Mouse (Mus musculus): ENCODE results near the gene Hsd17b14. TPM values are rescaled to one million over a fixed set of nuclear protein-coding genes. Genes with fewer than 3 reads are reported as not detected.
"Not testable (repeated sequence)": the region's sequence is repeated elsewhere in the genome, so short reads cannot be mapped to it uniquely, and the experiment has no call there.

The Hsd17b14 gene
- polyA plus RNA-seq, 1 experiment from 2014 or later, result 0.60 TPM

DNA sequence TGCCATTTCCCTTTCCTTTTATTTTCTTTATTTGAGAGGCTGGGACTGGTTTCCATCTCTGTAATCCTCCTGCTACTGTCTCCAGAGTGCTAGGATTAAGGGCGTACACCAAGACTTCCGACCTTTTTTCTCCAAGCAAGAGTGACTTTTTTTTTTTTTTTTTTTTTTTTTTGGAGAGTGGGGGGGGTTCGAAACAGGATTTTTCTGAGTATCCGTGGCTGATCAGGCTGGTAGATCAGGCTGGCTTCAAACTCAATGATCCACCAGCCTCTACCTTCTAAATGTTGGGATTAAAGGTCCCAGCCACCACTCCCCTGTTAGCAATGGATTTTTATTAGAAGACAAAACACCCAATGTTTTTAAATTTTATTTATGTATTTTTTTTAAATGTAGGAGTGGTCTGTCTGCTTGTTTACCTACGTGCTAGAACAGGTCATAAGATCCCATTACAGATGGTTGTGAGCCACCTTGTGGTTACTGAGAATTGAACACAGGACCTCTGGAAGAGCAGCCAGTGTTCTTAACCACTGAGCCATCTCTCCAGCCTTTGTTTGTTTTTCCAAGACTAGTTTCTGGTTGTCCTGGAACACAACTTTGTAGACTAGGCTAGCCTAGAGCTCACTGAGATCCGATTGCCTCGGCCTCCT, 28.1 kb upstream of the Hsd17b14 start:
- no peak for ATAC-seq (ENCODE audit: low read depth)
- H3K36me3 ChIP-seq (ENCODE audit: control insufficient read depth, insufficient read depth, low read length), result no peaks in the 10 kb centered on the region
- peak overlapping the region; percentile 88 for H3K4me2 ChIP-seq (ENCODE audit: low read depth, low read length)
- no peaks in the 10 kb centered on the region for H3K9me3 ChIP-seq (ENCODE audit: control insufficient read depth, low read length)
- H3K9ac ChIP-seq (replicated peaks; ENCODE audit: low read depth, low read length), result peak overlapping the region; percentile 33; the same call in 1 of the 2 replicates
- peak overlapping the region; percentile 64 for H3K4me3 ChIP-seq (ENCODE audit: low read depth, low read length)
- H3K27me3 ChIP-seq (ENCODE audit: control insufficient read depth, insufficient read depth, low read length), result no peaks in the 10 kb centered on the region
- peak overlapping the region; percentile 70 for H3K27ac ChIP-seq (ENCODE audit: low read depth, low read length)
- H3K4me1 ChIP-seq (ENCODE audit: control insufficient read depth, insufficient read depth, low read length), result peaks cover 10% of the 10 kb centered on the region; the same call in 1 of the 2 replicates
- 28% methylated on average over 7 of the region's 7 CpGs for WGBS

DNA sequence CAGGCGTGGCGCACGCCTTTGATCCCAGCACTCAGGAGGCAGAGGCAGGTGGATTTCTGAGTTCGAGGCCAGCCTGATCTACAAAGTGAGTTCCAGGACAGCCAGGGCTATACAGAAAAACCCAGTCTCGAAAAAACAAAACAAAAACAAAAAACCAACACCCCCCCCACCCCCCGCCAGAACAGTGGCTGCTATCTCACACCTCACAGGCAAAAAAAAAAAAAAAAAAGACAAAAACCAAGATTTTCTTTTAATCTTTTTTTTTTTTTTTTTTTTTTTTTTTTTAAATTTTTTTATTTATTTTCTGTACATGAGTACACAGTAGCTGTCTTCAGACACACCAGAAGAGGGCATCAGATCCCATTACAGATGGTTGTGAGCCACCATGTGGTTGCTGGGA, 27.5 kb upstream of the Hsd17b14 start:
- H3K4me2 ChIP-seq (ENCODE audit: low read depth, low read length); H3K36me3 ChIP-seq (ENCODE audit: control insufficient read depth, insufficient read depth, low read length); H3K9me3 ChIP-seq (ENCODE audit: control insufficient read depth, low read length); H3K27me3 ChIP-seq (ENCODE audit: control insufficient read depth, insufficient read depth, low read length); H3K4me3 ChIP-seq (ENCODE audit: low read depth, low read length); H3K27ac ChIP-seq (ENCODE audit: low read depth, low read length); H3K4me1 ChIP-seq (ENCODE audit: control insufficient read depth, insufficient read depth, low read length); ATAC-seq (ENCODE audit: low read depth); H3K9ac ChIP-seq (replicated peaks; ENCODE audit: low read depth, low read length): not testable (repeated sequence)
- 95% methylated on average over 6 of the region's 6 CpGs for WGBS

DNA sequence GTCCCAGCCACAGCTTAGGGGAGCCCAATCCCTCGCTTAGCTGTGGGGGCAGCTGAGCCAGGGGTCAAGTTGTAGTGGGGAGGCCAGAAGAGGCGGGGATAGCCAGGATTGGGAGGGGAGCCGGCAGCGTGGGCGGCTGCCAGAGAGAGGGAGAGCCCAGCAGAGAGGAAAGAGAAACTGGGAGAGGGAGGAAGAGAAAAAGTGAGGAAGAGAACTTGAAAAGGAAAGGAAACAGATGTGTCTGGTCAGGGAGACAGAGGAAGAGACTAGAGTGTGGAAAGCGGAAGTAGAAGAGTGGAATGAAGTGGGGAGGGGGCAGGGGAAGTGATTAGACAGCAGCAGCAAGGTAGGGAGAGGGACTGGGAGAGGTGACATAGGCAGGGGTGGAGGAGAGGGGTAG, 25.2 kb upstream of the Hsd17b14 start:
- no peak for ATAC-seq (ENCODE audit: low read depth)
- Histone ChIP-seq H3K9me3 (ENCODE audit: control insufficient read depth, low read length) (no peaks in the 10 kb centered on the region), H3K36me3 (ENCODE audit: control insufficient read depth, insufficient read depth, low read length) (no peaks in the 10 kb centered on the region), H3K27me3 (ENCODE audit: control insufficient read depth, insufficient read depth, low read length) (no peaks in the 10 kb centered on the region; the same call in 1 of the 2 replicates), H3K4me3 (ENCODE audit: low read depth, low read length) (no peak overlapping the region), H3K27ac (ENCODE audit: low read depth, low read length) (no peak overlapping the region), H3K4me1 (ENCODE audit: control insufficient read depth, insufficient read depth, low read length) (peaks cover 10% of the 10 kb centered on the region; the same call in 1 of the 2 replicates), H3K9ac (replicated peaks; ENCODE audit: low read depth, low read length) (no peak overlapping the region), H3K4me2 (ENCODE audit: low read depth, low read length) (no peak overlapping the region)
- 22% methylated on average over 6 of the region's 6 CpGs for WGBS

DNA sequence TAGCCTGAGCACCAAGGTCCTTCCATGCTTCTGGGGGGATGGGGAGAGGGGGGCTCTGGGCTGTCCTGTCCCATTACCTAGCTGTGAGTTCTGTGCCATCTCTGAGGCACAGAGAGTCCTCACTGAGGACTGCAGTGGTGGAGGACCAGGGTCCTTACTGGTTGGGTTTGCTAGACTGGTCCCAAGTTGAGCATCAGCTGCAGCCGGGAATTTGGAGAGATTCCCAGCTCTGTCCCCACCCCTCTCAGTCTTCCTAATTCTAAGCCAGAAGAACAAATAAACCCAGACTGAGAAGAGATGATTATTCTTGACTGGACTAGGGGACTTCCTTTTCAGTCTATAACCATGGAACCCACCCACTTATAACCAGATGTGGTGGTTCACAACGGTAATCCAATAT, 24.1 kb upstream of the Hsd17b14 start:
- no peak overlapping the region for H3K27ac ChIP-seq (ENCODE audit: low read depth, low read length)
- no peak; the same call in 1 of the 2 replicates for ATAC-seq (ENCODE audit: low read depth)

GRCm38 (mm10) chr7:45535676-45536075, 19.0 kb upstream of the Hsd17b14 start:
- H3K27ac ChIP-seq (ENCODE audit: low read depth, low read length), result no peak overlapping the region
- H3K4me2 ChIP-seq (ENCODE audit: low read depth, low read length), result no peak overlapping the region
- 0 out of 2 replicates have a peak, but pooled peaks cover 4% of the 10 kb centered on the region for H3K4me1 ChIP-seq (ENCODE audit: control insufficient read depth, insufficient read depth, low read length)
- H3K9me3 ChIP-seq (ENCODE audit: control insufficient read depth, low read length), result no peaks in the 10 kb centered on the region
- WGBS, result 74% methylated on average over 1 of the region's 1 CpGs
- H3K4me3 ChIP-seq (ENCODE audit: low read depth, low read length), result no peak overlapping the region
- H3K36me3 ChIP-seq (ENCODE audit: control insufficient read depth, insufficient read depth, low read length), result no peaks in the 10 kb centered on the region
- ATAC-seq (ENCODE audit: low read depth), result no peak
- no peaks in the 10 kb centered on the region; the same call in 1 of the 2 replicates for H3K27me3 ChIP-seq (ENCODE audit: control insufficient read depth, insufficient read depth, low read length)
- H3K9ac ChIP-seq (replicated peaks; ENCODE audit: low read depth, low read length), result no peak overlapping the region

More for the DNA sequence above, 24.1 kb upstream of the Hsd17b14 start:
- Histone ChIP-seq H3K9me3 (ENCODE audit: control insufficient read depth, low read length) (no peaks in the 10 kb centered on the region), H3K36me3 (ENCODE audit: control insufficient read depth, insufficient read depth, low read length) (no peaks in the 10 kb centered on the region), H3K27me3 (ENCODE audit: control insufficient read depth, insufficient read depth, low read length) (no peaks in the 10 kb centered on the region; the same call in 1 of the 2 replicates), H3K4me3 (ENCODE audit: low read depth, low read length) (no peak overlapping the region), H3K4me1 (ENCODE audit: control insufficient read depth, insufficient read depth, low read length) (peaks cover under 1% of the 10 kb centered on the region; the same call in 1 of the 2 replicates), H3K9ac (replicated peaks; ENCODE audit: low read depth, low read length) (no peak overlapping the region), H3K4me2 (ENCODE audit: low read depth, low read length) (no peak overlapping the region)
- 70% methylated on average over 2 of the region's 2 CpGs for WGBS

- H3K9ac ChIP-seq (replicated peaks; ENCODE audit: low read depth, low read length), result peak overlapping the region; percentile 46
- H3K4me3 ChIP-seq (ENCODE audit: low read depth, low read length), result peak overlapping the region; percentile 45
- H3K27ac ChIP-seq (ENCODE audit: low read depth, low read length), result no peak overlapping the region
- H3K4me1 ChIP-seq (ENCODE audit: control insufficient read depth, insufficient read depth, low read length), result 0 out of 2 replicates have a peak, but pooled peaks cover 4% of the 10 kb centered on the region
- ATAC-seq (ENCODE audit: low read depth), result no peak; the same call in 1 of the 2 replicates
- no peaks in the 10 kb centered on the region for H3K36me3 ChIP-seq (ENCODE audit: control insufficient read depth, insufficient read depth, low read length)
- no peaks in the 10 kb centered on the region for H3K27me3 ChIP-seq (ENCODE audit: control insufficient read depth, insufficient read depth, low read length)
- peak overlapping the region; percentile 58 for H3K4me2 ChIP-seq (ENCODE audit: low read depth, low read length)
- 84% methylated on average over 10 of the region's 10 CpGs for WGBS
- H3K9me3 ChIP-seq (ENCODE audit: control insufficient read depth, low read length), result no peaks in the 10 kb centered on the region
These were observed 17.1 kb upstream of the Hsd17b14 start for GRCm38 (mm10) chr7:45537602-45538001.

DNA sequence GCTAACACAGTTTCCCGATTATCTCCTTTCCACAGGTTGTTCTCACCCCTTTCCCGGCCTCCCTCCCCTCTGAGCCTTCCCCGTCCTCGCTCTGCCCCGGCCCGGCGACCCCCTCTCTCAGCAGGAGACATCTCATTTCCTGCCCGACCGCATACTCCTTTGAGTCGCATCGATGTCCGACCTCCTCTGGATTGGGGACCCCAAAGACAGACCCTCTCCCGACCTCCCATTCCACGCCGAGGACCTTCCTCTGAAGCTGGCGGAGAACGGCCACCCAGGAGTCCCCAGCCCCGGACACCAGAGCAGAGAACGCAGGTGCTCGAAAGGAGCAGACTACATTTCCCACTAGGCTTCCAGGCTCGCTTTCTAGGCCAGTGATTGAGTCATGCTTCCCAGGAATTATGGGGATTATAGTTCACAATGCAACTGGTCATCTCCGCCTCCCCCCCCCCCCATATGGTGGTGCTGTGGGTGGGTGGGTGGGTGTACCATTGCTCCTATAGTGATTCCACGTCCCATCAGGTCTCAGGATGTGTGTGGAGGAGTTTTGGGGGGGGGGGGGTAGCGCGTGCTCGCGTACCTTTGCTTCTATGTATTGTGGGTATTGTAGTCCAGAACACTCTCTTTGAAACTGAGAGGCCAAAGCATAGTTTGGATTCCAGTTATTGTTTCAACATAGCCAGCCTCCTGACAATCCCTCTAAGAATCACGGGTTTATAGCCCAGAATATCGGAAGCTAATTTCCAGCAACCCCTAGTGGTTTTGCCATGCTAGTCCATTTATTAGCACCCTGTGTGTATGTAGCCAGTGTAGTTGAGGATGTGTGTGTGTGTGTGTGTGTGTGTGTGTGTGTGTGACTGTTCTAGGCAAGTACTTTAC, 16.3 kb upstream of the Hsd17b14 start:
- Histone ChIP-seq H3K27me3 (ENCODE audit: control insufficient read depth, insufficient read depth, low read length) (no peaks in the 10 kb centered on the region), H3K9me3 (ENCODE audit: control insufficient read depth, low read length) (no peaks in the 10 kb centered on the region), H3K9ac (replicated peaks; ENCODE audit: low read depth, low read length) (peak overlapping the region; percentile 46), H3K4me2 (ENCODE audit: low read depth, low read length) (peak overlapping the region; percentile 58), H3K27ac (ENCODE audit: low read depth, low read length) (no peak overlapping the region), H3K4me1 (ENCODE audit: control insufficient read depth, insufficient read depth, low read length) (0 out of 2 replicates have a peak, but pooled peaks cover 4% of the 10 kb centered on the region), H3K36me3 (ENCODE audit: control insufficient read depth, insufficient read depth, low read length) (no peaks in the 10 kb centered on the region), H3K4me3 (ENCODE audit: low read depth, low read length) (peak overlapping the region; percentile 45)
- WGBS, result 4% methylated on average over 29 of the region's 29 CpGs
- peak; percentile 89 for ATAC-seq (ENCODE audit: low read depth)

- 73% methylated on average over 3 of the region's 3 CpGs for WGBS
These were observed 15.6 kb upstream of the Hsd17b14 start for GRCm38 (mm10) chr7:45539095-45539494.

GRCm38 (mm10) chr7:45540213-45540612, 14.5 kb upstream of the Hsd17b14 start:
- H3K4me3 ChIP-seq (ENCODE audit: low read depth, low read length), result no peak overlapping the region
- 79% methylated on average over 2 of the region's 2 CpGs for WGBS
- H3K36me3 ChIP-seq (ENCODE audit: control insufficient read depth, insufficient read depth, low read length), result no peaks in the 10 kb centered on the region
- H3K9ac ChIP-seq (replicated peaks; ENCODE audit: low read depth, low read length), result no peak overlapping the region
- H3K27me3 ChIP-seq (ENCODE audit: control insufficient read depth, insufficient read depth, low read length), result no peaks in the 10 kb centered on the region
- H3K4me2 ChIP-seq (ENCODE audit: low read depth, low read length), result no peak overlapping the region
- H3K27ac ChIP-seq (ENCODE audit: low read depth, low read length), result no peak overlapping the region
- no peak for ATAC-seq (ENCODE audit: low read depth)
- 0 out of 2 replicates have a peak, but pooled peaks cover 4% of the 10 kb centered on the region for H3K4me1 ChIP-seq (ENCODE audit: control insufficient read depth, insufficient read depth, low read length)
- no peaks in the 10 kb centered on the region for H3K9me3 ChIP-seq (ENCODE audit: control insufficient read depth, low read length)

More at GRCm38 (mm10) chr7:45539095-45539494, 15.6 kb upstream of the Hsd17b14 start:
- Histone ChIP-seq H3K4me1 (ENCODE audit: control insufficient read depth, insufficient read depth, low read length) (0 out of 2 replicates have a peak, but pooled peaks cover 4% of the 10 kb centered on the region), H3K4me2 (ENCODE audit: low read depth, low read length) (no peak overlapping the region), H3K27me3 (ENCODE audit: control insufficient read depth, insufficient read depth, low read length) (no peaks in the 10 kb centered on the region), H3K27ac (ENCODE audit: low read depth, low read length) (no peak overlapping the region), H3K36me3 (ENCODE audit: control insufficient read depth, insufficient read depth, low read length) (no peaks in the 10 kb centered on the region), H3K4me3 (ENCODE audit: low read depth, low read length) (no peak overlapping the region), H3K9ac (replicated peaks; ENCODE audit: low read depth, low read length) (no peak overlapping the region), H3K9me3 (ENCODE audit: control insufficient read depth, low read length) (no peaks in the 10 kb centered on the region)
- no peak for ATAC-seq (ENCODE audit: low read depth)

Data from neural tube, embryonic 14.5 days (tissue).